Mouse (Mus musculus) WW6 (cell line): ENCODE results near the gene Plscr5.
"Not testable (repeated sequence)": the region's sequence is repeated elsewhere in the genome, so short reads cannot be mapped to it uniquely, and the experiment has no call there.

Source experiments
- DNase-seq: peaks from one replicate; pipeline ENCODE4 v3.0.0-alpha.2; 2013; ENCODE audit warnings: low read depth, low spot score

Gene Plscr5

DNA sequence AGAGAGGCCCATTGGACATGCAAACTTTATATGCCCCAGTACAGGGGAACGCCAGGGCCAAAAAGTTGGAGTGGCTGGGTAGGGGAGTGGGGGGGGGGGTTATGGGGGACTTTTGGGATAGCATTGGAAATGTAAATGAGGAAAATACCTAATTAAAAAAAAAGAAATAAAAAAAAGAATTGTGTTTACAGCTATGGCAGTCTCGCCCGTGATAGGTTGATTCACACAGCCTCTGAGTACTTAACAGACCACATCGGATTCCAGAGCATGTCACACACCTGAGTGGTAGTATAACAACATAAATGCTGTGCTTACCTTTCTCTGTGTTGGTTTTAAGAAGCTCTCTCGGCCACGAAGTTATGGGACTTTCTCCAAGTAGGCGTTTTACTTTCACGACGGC is at the start of gene Plscr5:
TSS of gene Plscr5 (plus strand) at position 301 of the 400 bp plus-strand sequence.
- DNase-seq, result not testable (repeated sequence)

DNA sequence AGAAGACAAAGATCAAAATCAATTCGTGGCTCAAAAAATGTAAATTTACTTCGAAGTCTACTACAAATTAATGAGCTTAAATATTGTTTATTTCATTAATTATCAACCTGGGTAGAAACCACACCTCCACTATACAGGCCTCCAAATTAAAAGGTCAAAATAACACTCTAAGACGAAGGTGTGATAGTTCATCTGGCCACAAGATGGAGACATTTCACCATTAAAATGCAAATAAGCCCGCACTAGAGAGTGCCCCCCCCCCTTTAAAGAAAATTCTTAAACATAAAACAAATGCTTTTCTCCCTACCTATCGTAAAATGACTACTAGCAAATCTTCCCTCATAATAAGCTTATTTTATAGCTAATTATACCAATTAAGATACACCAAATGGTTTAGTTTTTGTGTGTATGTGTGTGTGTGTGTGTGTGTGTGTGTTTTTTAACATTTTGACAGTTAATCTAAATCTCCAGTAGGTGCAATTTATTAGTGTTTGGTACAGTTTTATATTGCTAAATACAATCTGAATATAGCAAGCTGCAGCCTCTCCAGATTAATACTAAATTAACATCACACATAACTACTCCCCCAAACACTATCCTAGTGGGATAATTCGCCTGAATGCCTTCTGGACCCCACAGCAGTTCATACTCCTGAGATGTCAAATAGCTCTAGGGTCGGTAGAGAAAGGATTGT is 45.0 kb upstream of the Plscr5 start:
- no peak for DNase-seq

DNA sequence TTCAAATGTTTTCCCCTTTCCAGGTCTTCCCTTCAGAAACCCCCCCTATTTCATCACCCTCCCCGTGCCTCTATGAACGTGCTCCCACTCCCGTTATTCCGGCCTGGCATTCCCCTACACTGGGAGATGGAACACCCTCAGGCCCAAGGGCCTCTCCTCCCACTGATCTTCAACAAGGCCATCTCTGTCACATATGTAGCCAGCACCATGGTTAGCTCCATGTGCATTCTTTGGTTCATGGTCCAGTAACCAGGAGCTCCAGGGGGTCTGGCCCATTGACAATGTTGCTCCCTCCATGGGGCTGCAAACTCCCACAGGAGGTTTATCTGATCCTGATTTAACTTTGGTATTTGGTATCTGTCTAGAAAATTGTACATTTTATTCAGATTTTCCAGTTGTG is 30.5 kb upstream of the Plscr5 start:
- no peak for DNase-seq

DNA sequence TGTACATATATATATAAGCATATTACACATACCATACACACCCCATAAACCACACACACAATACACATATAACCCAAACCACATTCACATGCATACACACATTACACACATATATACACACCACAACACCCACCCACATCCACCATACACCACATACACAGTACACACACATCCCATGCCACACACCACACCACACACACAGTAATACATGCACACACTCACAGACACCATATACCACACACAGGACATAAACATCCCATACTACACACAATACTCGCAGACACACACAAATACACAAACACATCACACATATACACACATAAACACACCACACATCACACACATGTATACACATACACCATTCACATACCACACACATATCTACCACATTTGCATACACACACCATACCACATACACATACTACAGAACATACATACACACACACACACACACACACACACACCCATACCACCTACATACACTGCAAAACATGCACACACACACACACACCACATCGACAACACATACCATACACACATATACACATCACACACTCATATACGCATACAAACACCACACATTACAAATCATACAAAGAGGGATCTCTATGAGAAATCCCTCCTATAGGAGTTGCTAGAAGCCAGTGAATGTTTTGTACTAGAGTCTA is 19.3 kb upstream of the Plscr5 start:
- DNase-seq, result no peak

DNA sequence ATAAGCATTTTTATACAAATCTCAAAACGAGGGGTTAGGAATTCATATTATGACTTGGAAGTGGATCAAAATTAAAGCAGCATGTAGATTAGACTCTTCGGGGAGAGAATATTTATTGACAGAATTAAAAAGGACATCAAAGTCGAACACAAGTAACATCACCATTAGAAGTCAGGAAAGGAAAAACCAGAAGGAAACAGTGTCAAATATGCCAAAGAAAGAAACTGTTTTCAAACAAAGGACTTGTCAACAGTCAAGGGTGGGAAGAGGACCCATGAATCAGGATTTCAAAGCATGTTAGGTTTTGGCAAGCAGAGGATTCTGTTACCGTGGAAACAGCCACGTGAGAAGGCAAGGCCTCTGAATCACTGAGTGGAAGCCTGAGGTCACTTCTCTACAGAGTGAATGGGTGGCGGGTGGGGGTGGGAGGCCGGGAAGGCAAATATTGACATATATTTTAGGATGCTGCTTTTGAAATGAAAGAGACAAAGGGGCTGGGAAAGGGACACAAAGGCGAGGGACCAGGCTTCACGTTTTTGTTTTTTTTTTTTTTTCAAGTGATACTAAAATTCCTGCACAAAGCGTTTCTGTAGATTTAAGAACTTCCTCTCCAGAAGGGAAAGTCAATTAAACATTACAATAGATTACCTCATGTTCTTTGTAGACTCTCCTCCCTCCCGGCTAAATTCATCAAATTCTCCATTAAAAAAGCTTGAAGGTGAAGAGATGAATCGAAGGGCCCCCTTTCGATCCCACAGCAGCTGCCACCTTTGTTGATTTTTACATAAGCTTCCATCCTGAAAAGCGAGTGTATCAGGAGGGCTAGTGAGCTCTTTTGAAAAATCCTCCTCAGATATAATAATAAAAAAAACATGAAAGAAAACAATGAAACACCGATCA is 18.3 kb upstream of the Plscr5 start:
- no peak for DNase-seq

DNA sequence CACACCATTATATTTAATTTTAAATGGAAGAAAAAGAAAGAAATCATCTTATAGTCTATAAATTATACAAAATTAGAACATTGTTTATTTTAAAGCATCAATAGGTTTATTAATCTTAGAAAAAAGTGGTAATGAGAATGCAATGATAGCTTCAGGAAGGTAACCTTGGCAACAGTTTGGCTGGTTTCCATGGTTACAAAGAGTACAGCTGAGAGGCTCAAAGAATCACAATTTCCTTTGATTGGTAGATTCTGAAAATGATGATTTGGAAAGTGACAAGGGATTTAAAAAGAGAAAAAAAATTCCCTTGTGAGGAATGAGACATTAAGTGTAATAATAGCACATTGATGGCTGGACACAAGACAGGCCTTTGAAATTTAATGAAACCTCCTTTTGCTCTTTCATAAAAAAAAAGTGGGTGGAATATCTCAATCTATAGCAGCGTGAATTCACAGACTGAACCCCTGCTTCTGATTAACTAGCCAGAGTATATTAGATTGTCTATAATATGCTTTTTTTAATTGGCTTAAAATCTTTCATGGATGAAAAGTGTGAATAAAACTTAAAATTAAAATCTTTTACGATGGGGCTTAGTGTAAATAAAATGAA is 13.8 kb upstream of the Plscr5 start:
- no peak for DNase-seq

DNA sequence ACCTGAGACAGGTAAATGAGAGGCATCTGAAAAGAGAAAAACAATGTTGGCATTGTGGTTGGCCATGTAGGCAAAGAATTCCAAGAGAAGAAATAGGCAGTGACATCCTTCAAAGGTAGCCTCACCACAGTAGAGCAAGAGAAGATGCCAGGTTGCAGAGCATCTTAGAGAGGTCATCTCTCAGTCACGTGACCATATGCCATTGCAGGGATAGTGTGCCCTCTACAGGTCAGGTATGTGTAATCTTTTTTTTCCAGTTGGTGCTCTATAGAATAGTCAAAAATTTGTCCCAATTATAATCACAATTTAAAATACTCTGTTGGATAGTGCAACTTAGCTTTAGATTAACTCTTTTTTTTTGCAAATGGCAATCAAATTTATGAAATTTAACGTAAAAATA is 1.4 kb upstream of the Plscr5 start:
- no peak for DNase-seq

DNA sequence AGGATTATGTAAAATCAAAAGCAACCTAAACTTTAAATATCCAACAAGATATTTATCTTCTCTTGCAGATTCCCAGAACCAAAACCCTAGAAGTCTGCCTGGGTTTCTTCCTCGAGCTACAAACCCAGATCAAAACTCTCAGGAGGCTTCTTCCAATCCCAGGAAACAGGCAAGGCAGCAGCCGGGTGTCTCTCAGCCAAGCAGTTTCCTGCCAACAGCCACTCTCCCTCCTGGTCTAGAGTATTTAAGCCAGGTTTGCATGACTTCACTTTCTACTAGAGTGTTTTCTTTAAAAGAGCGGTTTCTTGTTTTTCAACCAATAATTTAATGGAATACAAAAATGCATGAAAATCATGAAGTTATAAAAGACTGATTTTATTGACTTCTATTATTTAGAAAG is 5.7 kb downstream of the Plscr5 start:
- DNase-seq, result no peak

DNA sequence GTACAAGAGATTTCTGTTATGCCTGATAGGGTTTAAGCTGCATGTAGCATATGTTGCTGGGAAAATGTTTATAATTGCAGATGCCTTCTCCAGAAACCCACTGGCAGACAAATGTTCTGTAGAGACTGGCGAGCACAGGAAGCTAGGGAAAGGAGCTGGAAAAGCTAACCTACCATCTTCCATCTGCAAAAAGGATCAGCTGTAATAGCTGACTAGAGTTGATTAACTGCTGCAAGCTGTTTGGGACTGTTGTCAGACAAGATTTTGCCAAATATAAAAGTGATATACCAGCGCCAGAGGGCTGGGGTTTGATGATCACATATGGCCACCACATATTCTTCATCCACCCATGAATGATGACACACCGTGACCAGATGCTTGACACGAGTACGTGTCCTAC is 6.8 kb downstream of the Plscr5 start:
- no peak for DNase-seq

DNA sequence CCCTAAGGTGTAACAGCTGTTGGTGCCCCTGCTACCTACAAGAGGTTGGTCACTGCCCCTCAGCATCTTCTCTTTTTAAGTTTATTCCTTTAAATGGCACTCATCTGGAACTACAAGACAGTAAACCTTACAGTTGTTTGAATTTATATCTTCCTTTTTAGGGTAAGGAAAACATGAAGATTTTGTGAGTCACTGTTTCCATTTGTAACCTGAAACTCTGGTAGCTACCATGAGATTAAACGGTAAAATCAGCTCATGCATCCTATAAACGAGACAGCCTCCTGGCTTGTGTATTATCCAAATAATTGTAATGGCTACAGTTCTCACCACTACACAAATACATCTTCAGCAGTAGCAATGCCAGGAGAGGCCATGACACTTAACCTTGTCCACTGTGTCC is 11.7 kb downstream of the Plscr5 start:
- DNase-seq, result no peak

DNA sequence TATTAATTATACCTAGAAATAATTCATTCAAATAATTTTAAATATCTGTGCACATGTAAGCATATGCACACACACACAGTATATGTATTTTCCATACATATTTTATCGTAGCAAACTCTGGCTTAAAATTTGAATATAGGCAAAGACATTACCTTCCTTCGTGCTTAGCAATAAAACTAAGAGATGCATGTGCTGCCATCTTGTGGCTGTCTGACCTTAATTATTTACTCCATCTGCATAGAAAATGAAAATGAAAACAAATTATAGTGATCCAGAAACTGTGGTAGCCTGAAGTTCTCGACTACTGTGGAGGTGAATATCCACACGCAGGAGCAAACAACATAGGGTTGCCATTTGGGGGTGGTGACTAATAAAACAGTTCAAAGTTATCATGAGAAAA is 14.6 kb downstream of the Plscr5 start:
- no peak for DNase-seq

DNA sequence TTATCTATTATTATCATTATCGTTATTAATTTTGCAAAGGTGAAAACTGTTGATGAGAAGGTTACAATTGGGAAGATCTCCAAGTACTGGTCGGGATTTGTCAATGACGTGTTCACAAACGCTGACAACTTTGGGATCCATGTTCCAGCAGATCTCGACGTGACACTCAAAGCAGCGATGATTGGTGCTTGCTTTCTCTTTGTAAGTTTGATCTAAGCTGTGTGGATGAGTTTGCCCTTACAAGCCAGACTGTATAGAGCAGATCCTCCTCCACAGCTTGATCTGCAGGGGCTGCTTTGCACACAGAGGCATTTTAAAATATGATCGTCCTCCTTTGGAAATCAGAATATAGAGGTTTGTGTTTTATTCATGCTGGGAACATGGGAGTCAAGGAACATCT is 15.0 kb downstream of the Plscr5 start:
- DNase-seq, result no peak

DNA sequence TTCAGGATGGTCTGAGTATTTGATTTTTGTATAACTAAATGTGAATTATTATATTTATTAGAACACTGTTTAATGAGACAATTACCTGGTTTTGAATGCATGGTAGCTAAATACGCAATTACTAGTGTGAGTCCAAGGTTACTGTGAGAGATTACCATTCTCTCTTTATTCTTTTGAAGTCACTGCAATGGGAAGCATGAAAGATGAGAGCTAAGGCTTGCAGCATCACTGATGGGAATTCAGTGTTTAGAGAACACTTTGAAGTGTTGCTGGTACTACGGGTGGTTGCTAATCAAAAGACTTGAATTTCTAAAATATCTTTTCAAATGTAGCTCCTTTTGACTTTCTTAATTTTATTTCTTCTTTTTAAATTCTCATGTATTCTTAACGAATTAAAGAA is 17.1 kb downstream of the Plscr5 start:
- no peak for DNase-seq

DNA sequence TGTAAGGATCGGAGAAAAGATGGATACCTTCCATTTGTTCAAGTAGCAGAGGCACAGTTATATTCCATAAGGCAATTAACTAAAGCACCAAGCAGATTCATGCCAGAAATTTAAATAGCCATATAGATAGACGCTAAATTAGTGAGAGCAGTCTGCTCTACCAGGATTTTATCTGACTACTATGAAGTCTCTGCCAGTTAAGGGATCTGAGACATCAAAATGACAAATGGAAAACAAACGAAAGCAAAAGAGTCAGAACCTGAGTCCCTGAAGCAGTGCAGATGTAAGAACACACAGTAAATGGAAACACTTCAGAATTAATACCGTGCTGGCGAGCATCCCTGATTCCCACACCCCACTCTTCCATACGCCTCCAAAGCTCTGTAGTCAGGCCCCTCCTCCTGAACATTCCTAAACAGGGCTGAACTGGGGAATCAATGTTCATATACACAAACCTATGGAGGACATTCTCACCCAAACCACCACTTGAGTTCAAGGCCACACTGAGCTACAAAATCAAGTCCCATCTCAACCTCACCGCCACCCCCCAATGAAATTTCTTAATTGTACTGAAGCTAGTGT is 17.7 kb downstream of the Plscr5 start:
- DNase-seq, result no peak

DNA sequence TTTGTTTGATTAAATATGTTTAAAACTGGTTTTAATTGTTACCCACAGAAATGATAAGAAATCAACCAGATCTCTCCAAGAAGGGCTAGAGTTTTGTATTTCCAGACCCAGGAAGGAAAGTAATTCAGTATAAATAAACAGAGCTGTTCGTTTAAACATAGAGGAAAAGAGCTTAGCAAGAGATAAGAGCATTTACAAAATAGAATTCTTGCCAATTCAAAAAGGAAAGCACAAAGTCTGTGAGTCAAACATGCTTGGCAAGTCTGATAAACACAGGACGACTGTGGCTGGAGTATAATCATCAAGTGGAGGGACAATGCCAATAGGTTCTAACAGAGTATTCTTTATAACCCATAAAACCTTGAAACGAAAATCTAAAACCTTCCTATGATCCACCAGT is 18.3 kb downstream of the Plscr5 start:
- DNase-seq, result no peak

DNA sequence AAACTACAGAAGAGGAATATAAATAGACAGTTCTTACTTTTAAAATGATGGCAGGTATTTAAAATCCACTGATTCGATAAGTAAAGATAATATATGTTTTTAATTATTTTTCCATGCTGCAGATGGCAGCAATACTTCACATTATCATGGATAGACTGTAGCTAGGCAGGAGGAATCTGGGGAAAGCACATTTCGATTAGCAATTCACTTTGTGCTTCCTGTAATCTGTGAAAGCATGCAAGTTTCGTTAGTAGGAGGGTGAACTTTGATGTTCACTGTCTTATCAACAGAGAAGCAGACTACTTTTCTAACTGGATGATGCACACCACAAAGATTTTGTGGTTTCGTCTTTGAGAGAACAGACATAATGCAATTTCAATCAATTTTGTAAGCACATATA is 24.7 kb downstream of the Plscr5 start:
- no peak for DNase-seq

DNA sequence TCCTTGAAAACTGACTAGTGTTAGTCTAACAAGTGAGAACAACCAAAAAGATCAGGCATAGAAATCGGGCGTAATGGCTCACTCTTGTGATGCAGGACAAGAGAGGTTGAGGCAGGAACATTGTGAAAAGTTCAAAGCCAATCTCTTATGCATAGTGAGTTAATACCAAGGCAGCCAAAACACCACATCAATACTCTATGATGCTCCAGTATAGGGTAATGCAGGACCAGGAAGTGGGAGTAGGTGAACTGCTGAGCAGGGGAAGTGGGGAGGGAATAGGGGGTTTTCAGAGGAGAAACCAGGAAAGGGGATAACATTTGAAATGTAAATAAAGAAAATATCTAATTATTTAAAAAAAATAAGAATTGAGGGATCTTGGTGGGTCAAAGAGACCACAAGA is 25.2 kb downstream of the Plscr5 start:
- no peak for DNase-seq

DNA sequence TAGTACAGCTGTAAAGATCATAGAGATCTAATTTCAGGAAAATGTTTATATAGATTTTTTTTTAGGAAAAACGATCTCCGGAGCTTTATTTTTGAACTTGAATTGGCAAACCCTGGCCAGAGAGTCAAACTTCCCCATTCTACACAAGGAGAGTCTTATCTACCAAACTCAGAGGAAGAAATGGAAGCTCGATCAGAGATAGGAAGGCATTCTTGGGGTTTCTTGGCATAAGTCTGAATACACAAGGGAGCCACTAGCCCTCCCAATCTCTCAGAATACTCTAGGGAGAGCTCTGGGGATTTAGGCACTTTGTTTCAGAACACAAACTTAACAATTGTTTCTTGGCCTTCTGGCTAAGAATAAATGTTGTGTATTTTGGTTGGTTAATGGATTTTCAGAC is 27.4 kb downstream of the Plscr5 start:
- DNase-seq, result no peak

DNA sequence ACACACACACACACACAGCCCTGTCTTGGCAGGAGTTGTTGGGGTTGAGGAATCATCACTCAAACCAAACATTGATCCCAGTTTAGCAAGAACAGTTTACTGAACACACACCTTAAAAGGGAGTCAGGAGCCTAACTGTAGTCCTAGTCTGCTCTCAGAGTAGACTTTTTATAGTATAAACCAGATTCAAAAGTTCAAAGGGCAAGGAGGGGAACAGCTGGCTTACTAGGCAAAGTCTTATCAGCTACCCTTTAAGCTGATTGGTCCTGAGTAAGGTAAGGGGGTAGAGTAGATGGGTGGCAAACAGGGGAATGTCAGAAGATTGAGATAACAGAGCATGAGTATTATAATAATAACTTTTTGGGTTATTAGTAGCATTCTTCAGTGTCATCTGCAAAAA is 28.7 kb downstream of the Plscr5 start:
- no peak for DNase-seq

DNA sequence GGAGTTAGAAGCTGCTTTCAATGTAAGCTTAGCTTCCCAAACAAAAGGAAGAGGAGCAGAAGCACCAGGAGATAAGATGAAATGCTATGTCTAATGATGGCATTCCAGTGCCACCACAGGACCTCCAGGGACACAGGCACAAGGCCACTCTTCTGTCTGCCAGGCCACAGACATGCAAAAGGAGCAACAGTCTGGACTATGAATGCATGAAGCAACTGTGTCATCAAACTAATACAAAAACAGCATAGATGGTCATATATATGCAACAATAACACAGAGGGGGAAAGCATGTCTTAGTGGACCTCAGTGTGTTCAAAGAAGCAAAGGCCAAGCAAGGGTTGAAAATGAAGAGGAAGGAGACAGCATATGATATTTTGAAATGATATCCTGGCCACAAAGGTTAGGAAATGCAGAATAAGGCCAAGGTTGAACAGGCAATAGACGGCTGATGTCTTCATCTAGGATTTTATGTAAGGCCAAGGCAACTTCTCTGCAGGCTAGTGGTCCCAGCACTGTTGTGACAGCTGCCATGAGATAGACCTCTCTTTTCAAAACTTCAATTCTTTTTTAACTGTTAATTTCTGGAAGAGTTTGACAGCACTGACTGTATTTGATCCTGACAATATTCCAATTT is 32.0 kb downstream of the Plscr5 start:
- DNase-seq, result no peak

DNA sequence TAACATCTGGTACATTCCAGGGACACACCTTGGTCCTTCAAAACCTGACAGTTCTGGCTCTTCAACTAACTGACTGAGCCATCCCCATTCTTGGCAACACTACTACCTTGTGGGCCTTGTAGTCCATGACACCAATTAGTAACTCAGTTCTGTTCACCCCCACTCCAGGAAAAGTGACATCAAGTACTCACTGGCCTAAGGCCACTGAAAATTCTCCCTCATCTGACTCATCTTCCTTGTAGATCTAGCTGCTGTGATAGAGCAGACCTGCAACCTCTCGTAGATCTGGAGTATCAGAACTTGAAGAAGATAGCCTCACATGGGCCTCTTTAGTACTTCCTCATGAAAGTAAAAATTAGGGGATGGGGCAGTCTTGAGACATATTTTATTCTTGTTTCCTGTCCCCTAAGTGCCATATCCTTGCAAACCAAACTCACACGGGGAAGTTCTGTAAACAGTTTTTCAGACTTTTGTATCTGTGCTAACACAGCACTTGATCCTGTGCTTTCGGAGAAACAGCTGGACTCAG is 33.5 kb downstream of the Plscr5 start:
- DNase-seq, result no peak
